Mouse (Mus musculus) c-Kit-positive CD71-positive TER-119-positive erythroid progenitor cells, embryonic 14.5 days (primary cell): ENCODE measurements around the gene Pitpnb.

Experiments used
- DNase-seq: peaks from one replicate; pipeline ENCODE4 v3.0.0-alpha.2; 2013; ENCODE audit warnings: low spot score

Gene Pitpnb

GRCm38 (mm10) chr5:111421424-111421823 is 90.9 kb downstream of the Pitpnb start:
- no peak for DNase-seq

GRCm38 (mm10) chr5:111422058-111422800 is 91.7 kb downstream of the Pitpnb start:
- no peak for DNase-seq

GRCm38 (mm10) chr5:111423011-111423410 is 92.4 kb downstream of the Pitpnb start:
- no peak for DNase-seq

GRCm38 (mm10) chr5:111423616-111424015 is 93.1 kb downstream of the Pitpnb start:
- DNase-seq, result no peak

- DNase-seq, result no peak
Observed at GRCm38 (mm10) chr5:111425813-111426212, 95.2 kb downstream of the Pitpnb start.

- DNase-seq, result no peak
Observed at GRCm38 (mm10) chr5:111426249-111426648, 95.7 kb downstream of the Pitpnb start.

GRCm38 (mm10) chr5:111428882-111429281 is 98.3 kb downstream of the Pitpnb start:
- DNase-seq, result no peak

- no peak for DNase-seq
Observed at GRCm38 (mm10) chr5:111429726-111430125, 99.2 kb downstream of the Pitpnb start.

- DNase-seq, result no peak
Observed at GRCm38 (mm10) chr5:111431007-111431730, 100.6 kb downstream of the Pitpnb start.

GRCm38 (mm10) chr5:111432842-111433241 is 102.3 kb downstream of the Pitpnb start:
- no peak for DNase-seq

- DNase-seq, result no peak
Observed at GRCm38 (mm10) chr5:111434342-111434842, 103.8 kb downstream of the Pitpnb start.

GRCm38 (mm10) chr5:111436260-111436659 is 105.7 kb downstream of the Pitpnb start:
- DNase-seq, result no peak

GRCm38 (mm10) chr5:111437205-111437604 is 106.6 kb downstream of the Pitpnb start:
- DNase-seq, result no peak
